Mouse (Mus musculus): ENCODE data around the gene Tnfrsf26. TPM values are rescaled to one million over a fixed set of nuclear protein-coding genes. Genes with fewer than 3 reads are reported as not detected.

The Tnfrsf26 gene
- polyA plus RNA-seq, 1 experiment from 2014 or later: 0.63 TPM

- H3K27me3 ChIP-seq (ENCODE audit: control insufficient read depth, insufficient read depth, low read length): no peaks in the 10 kb centered on the region
Observed at GRCm38 (mm10) chr7:143594865-143595264, 33.7 kb downstream of the Tnfrsf26 start.

GRCm38 (mm10) chr7:143592255-143592654 is 36.3 kb downstream of the Tnfrsf26 start:
- H3K4me3 ChIP-seq (ENCODE audit: control insufficient read depth in 1 of 2, insufficient read depth in 1 of 2, low read depth in 1 of 2, low read length in 2 of 2): no peak overlapping the region
- 92% methylated on average over 10 of the region's 10 CpGs for WGBS
- ATAC-seq (ENCODE audit: insufficient number of reproducible peaks, insufficient read depth, low FRiP score, low read depth): no peak
- H3K4me1 ChIP-seq (ENCODE audit: control insufficient read depth in 2 of 2, insufficient read depth in 2 of 2, low read length in 2 of 2): peaks cover 9 to 11% of the 10 kb centered on the region in 2 experiments
- no peaks in the 10 kb centered on the region for H3K27me3 ChIP-seq (ENCODE audit: control insufficient read depth, insufficient read depth, low read length)
- no peak overlapping the region for H3K27ac ChIP-seq (replicated peaks in 1 of 2; ENCODE audit: control insufficient read depth in 1 of 2, insufficient read depth in 1 of 2, low read depth in 2 of 2, low read length in 2 of 2)
- H3K9ac ChIP-seq (ENCODE audit: low read length): no peak overlapping the region
- no peak overlapping the region for H3K4me2 ChIP-seq (ENCODE audit: low read length)
- no peaks in the 10 kb centered on the region for H3K9me3 ChIP-seq (ENCODE audit: control insufficient read depth, low read length)
- peaks cover 48% of the 10 kb centered on the region for H3K36me3 ChIP-seq (ENCODE audit: control insufficient read depth, insufficient read depth, low read length)

More at GRCm38 (mm10) chr7:143594865-143595264, 33.7 kb downstream of the Tnfrsf26 start:
- no peak for ATAC-seq (ENCODE audit: insufficient number of reproducible peaks, insufficient read depth, low FRiP score, low read depth)
- Histone ChIP-seq H3K9ac (ENCODE audit: low read length) (no peak overlapping the region), H3K4me2 (ENCODE audit: low read length) (no peak overlapping the region), H3K27ac (replicated peaks in 1 of 2; ENCODE audit: control insufficient read depth in 1 of 2, insufficient read depth in 1 of 2, low read depth in 2 of 2, low read length in 2 of 2) (no peak overlapping the region), H3K36me3 (ENCODE audit: control insufficient read depth, insufficient read depth, low read length) (peaks cover 23% of the 10 kb centered on the region; the same call in 1 of the 2 replicates), H3K4me1 (ENCODE audit: control insufficient read depth in 2 of 2, insufficient read depth in 2 of 2, low read length in 2 of 2) (peaks cover 10 to 19% of the 10 kb centered on the region in 2 experiments), H3K9me3 (ENCODE audit: control insufficient read depth, low read length) (no peaks in the 10 kb centered on the region), H3K4me3 (ENCODE audit: control insufficient read depth in 1 of 2, insufficient read depth in 1 of 2, low read depth in 1 of 2, low read length in 2 of 2) (no peak overlapping the region)
- WGBS: 48% methylated on average over 5 of the region's 5 CpGs

GRCm38 (mm10) chr7:143588006-143588405 is 40.5 kb downstream of the Tnfrsf26 start:
- Histone ChIP-seq H3K4me3 (ENCODE audit: control insufficient read depth in 1 of 2, insufficient read depth in 1 of 2, low read depth in 1 of 2, low read length in 2 of 2) (no peak overlapping the region), H3K9ac (ENCODE audit: low read length) (no peak overlapping the region), H3K9me3 (ENCODE audit: control insufficient read depth, low read length) (no peaks in the 10 kb centered on the region), H3K27me3 (ENCODE audit: control insufficient read depth, insufficient read depth, low read length) (no peaks in the 10 kb centered on the region), H3K4me1 (ENCODE audit: control insufficient read depth in 2 of 2, insufficient read depth in 2 of 2, low read length in 2 of 2) (no peaks in the 10 kb centered on the region), H3K27ac (replicated peaks in 1 of 2; ENCODE audit: control insufficient read depth in 1 of 2, insufficient read depth in 1 of 2, low read depth in 2 of 2, low read length in 2 of 2) (no peak overlapping the region), H3K36me3 (ENCODE audit: control insufficient read depth, insufficient read depth, low read length) (peaks cover 81% of the 10 kb centered on the region), H3K4me2 (ENCODE audit: low read length) (no peak overlapping the region)
- 77% methylated on average over 4 of the region's 4 CpGs for WGBS
- ATAC-seq (ENCODE audit: insufficient number of reproducible peaks, insufficient read depth, low FRiP score, low read depth): no peak

GRCm38 (mm10) chr7:143587586-143587985 is 40.9 kb downstream of the Tnfrsf26 start:
- 85% methylated on average over 5 of the region's 5 CpGs for WGBS
- H3K9me3 ChIP-seq (ENCODE audit: control insufficient read depth, low read length): no peaks in the 10 kb centered on the region
- no peaks in the 10 kb centered on the region for H3K4me1 ChIP-seq (ENCODE audit: control insufficient read depth in 2 of 2, insufficient read depth in 2 of 2, low read length in 2 of 2)
- H3K36me3 ChIP-seq (ENCODE audit: control insufficient read depth, insufficient read depth, low read length): peaks cover 82% of the 10 kb centered on the region
- no peak overlapping the region for H3K27ac ChIP-seq (replicated peaks in 1 of 2; ENCODE audit: control insufficient read depth in 1 of 2, insufficient read depth in 1 of 2, low read depth in 2 of 2, low read length in 2 of 2)
- no peaks in the 10 kb centered on the region for H3K27me3 ChIP-seq (ENCODE audit: control insufficient read depth, insufficient read depth, low read length)
- no peak overlapping the region for H3K9ac ChIP-seq (ENCODE audit: low read length)
- no peak overlapping the region for H3K4me3 ChIP-seq (ENCODE audit: control insufficient read depth in 1 of 2, insufficient read depth in 1 of 2, low read depth in 1 of 2, low read length in 2 of 2)
- no peak overlapping the region for H3K4me2 ChIP-seq (ENCODE audit: low read length)
- no peak for ATAC-seq (ENCODE audit: insufficient number of reproducible peaks, insufficient read depth, low FRiP score, low read depth)

GRCm38 (mm10) chr7:143583956-143584355 is 44.6 kb downstream of the Tnfrsf26 start:
- no peaks in the 10 kb centered on the region for H3K27me3 ChIP-seq (ENCODE audit: control insufficient read depth, insufficient read depth, low read length)
- peaks cover 80% of the 10 kb centered on the region for H3K36me3 ChIP-seq (ENCODE audit: control insufficient read depth, insufficient read depth, low read length)
- H3K27ac ChIP-seq (replicated peaks in 1 of 2; ENCODE audit: control insufficient read depth in 1 of 2, insufficient read depth in 1 of 2, low read depth in 2 of 2, low read length in 2 of 2): no peak overlapping the region
- WGBS: 23% methylated on average over 3 of the region's 3 CpGs
- H3K9me3 ChIP-seq (ENCODE audit: control insufficient read depth, low read length): no peaks in the 10 kb centered on the region
- no peak overlapping the region for H3K4me3 ChIP-seq (ENCODE audit: control insufficient read depth in 1 of 2, insufficient read depth in 1 of 2, low read depth in 1 of 2, low read length in 2 of 2)
- H3K4me1 ChIP-seq (ENCODE audit: control insufficient read depth in 2 of 2, insufficient read depth in 2 of 2, low read length in 2 of 2): no peaks in the 10 kb centered on the region
- no peak overlapping the region for H3K4me2 ChIP-seq (ENCODE audit: low read length)
- no peak for ATAC-seq (ENCODE audit: insufficient number of reproducible peaks, insufficient read depth, low FRiP score, low read depth)
- no peak overlapping the region for H3K9ac ChIP-seq (ENCODE audit: low read length)

- Histone ChIP-seq H3K27ac (replicated peaks in 1 of 2; ENCODE audit: control insufficient read depth in 1 of 2, insufficient read depth in 1 of 2, low read depth in 2 of 2, low read length in 2 of 2) (no peak overlapping the region), H3K27me3 (ENCODE audit: control insufficient read depth, insufficient read depth, low read length) (no peaks in the 10 kb centered on the region), H3K9me3 (ENCODE audit: control insufficient read depth, low read length) (no peaks in the 10 kb centered on the region), H3K4me2 (ENCODE audit: low read length) (no peak overlapping the region), H3K36me3 (ENCODE audit: control insufficient read depth, insufficient read depth, low read length) (peaks cover 81% of the 10 kb centered on the region), H3K4me3 (ENCODE audit: control insufficient read depth in 1 of 2, insufficient read depth in 1 of 2, low read depth in 1 of 2, low read length in 2 of 2) (no peak overlapping the region), H3K9ac (ENCODE audit: low read length) (no peak overlapping the region), H3K4me1 (ENCODE audit: control insufficient read depth in 2 of 2, insufficient read depth in 2 of 2, low read length in 2 of 2) (no peaks in the 10 kb centered on the region)
- WGBS: 83% methylated on average over 5 of the region's 5 CpGs
- ATAC-seq (ENCODE audit: insufficient number of reproducible peaks, insufficient read depth, low FRiP score, low read depth): no peak
Observed at GRCm38 (mm10) chr7:143583025-143583424, 45.5 kb downstream of the Tnfrsf26 start.

GRCm38 (mm10) chr7:143575751-143576150 is 52.8 kb downstream of the Tnfrsf26 start:
- 90% methylated on average over 11 of the region's 11 CpGs for WGBS
- peaks cover 0 to 7% of the 10 kb centered on the region in 2 experiments; a peak in 3 of 4 replicates for H3K4me1 ChIP-seq (ENCODE audit: control insufficient read depth in 2 of 2, insufficient read depth in 2 of 2, low read length in 2 of 2)

GRCm38 (mm10) chr7:143565648-143566039 is 62.9 kb downstream of the Tnfrsf26 start:
- WGBS: 39% methylated on average over 3 of the region's 3 CpGs
- no peak for ATAC-seq (ENCODE audit: insufficient number of reproducible peaks, insufficient read depth, low FRiP score, low read depth)
- no peak overlapping the region for H3K27ac ChIP-seq (replicated peaks in 1 of 2; ENCODE audit: control insufficient read depth in 1 of 2, insufficient read depth in 1 of 2, low read depth in 2 of 2, low read length in 2 of 2)
- H3K4me3 ChIP-seq (ENCODE audit: control insufficient read depth in 1 of 2, insufficient read depth in 1 of 2, low read depth in 1 of 2, low read length in 2 of 2): no peak overlapping the region
- no peak overlapping the region for H3K9ac ChIP-seq (ENCODE audit: low read length)
- no peaks in the 10 kb centered on the region for H3K9me3 ChIP-seq (ENCODE audit: control insufficient read depth, low read length)
- no peaks in the 10 kb centered on the region for H3K27me3 ChIP-seq (ENCODE audit: control insufficient read depth, insufficient read depth, low read length)
- H3K36me3 ChIP-seq (ENCODE audit: control insufficient read depth, insufficient read depth, low read length): peaks cover 94% of the 10 kb centered on the region
- no peak overlapping the region for H3K4me2 ChIP-seq (ENCODE audit: low read length)
- H3K4me1 ChIP-seq (ENCODE audit: control insufficient read depth in 2 of 2, insufficient read depth in 2 of 2, low read length in 2 of 2): peaks cover 2 to 7% of the 10 kb centered on the region in 2 experiments; a peak in 2 of 4 replicates

More at GRCm38 (mm10) chr7:143575751-143576150, 52.8 kb downstream of the Tnfrsf26 start:
- no peaks in the 10 kb centered on the region for H3K27me3 ChIP-seq (ENCODE audit: control insufficient read depth, insufficient read depth, low read length)
- H3K9me3 ChIP-seq (ENCODE audit: control insufficient read depth, low read length): no peaks in the 10 kb centered on the region
- H3K4me2 ChIP-seq (ENCODE audit: low read length): no peak overlapping the region
- H3K4me3 ChIP-seq (ENCODE audit: control insufficient read depth in 1 of 2, insufficient read depth in 1 of 2, low read depth in 1 of 2, low read length in 2 of 2): no peak overlapping the region
- no peak overlapping the region for H3K27ac ChIP-seq (replicated peaks in 1 of 2; ENCODE audit: control insufficient read depth in 1 of 2, insufficient read depth in 1 of 2, low read depth in 2 of 2, low read length in 2 of 2)
- ATAC-seq (ENCODE audit: insufficient number of reproducible peaks, insufficient read depth, low FRiP score, low read depth): no peak
- H3K36me3 ChIP-seq (ENCODE audit: control insufficient read depth, insufficient read depth, low read length): peaks cover 91% of the 10 kb centered on the region
- H3K9ac ChIP-seq (ENCODE audit: low read length): no peak overlapping the region
